Mouse (Mus musculus): Measurements from ENCODE around the gene Sumo3.
A peak's percentile ranks its signal among the peaks of the same experiment; 100 is the strongest.

Sumo3 gene

GRCm38 (mm10) chr10:77623639-77624400 is 17.9 kb downstream of the Sumo3 start:
- DNase-seq (ENCODE audit: low read depth in 1 of 2, low spot score in 2 of 2) = no peak

DNA sequence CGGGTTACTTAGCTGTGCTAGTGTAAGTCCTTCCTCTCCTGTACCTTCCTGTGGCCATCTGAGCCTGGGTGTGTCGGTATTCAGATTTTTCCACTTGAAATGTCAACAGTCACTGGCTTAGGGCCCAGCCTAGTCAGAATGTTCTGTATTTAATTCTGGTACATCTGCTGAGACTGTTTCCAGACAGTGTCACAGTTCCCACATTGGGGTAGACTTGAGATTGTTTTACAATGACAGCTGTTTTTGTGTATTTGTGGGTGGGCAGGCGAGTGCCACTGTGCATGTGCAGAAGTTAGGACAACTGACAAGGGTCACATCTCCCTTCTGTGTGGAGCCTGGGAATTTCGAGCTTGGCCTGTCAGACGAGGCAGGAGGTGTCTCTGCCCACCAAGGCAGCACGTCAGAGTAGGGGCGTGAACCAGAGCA is 18.7 kb downstream of the Sumo3 start:
- no peak for DNase-seq (ENCODE audit: low read depth in 1 of 2, low spot score in 2 of 2)

GRCm38 (mm10) chr10:77626036-77626435 is 20.1 kb downstream of the Sumo3 start:
- DNase-seq (ENCODE audit: low read depth in 1 of 2, low spot score in 2 of 2) = no peak

DNA sequence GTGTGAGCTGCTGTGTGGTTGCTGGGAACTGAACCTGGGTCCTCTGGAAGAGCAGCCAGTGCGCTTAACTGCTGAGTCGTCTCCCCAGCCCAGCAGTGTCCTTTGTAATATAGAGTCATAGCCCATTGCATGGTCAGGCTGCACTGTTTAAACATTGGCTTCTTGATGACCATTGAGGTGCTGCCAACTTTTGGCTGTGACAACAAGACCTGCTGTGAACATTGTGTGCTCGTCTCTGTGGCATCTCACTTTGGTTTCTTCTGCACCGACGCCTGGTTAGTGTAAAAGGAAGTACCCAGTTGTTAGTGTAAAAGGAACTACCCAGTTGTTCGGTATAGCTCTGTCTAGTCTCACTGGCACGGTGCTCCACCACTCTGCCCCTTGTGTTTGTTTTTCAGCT is 20.7 kb downstream of the Sumo3 start:
- no peak for DNase-seq (ENCODE audit: low read depth in 1 of 2, low spot score in 2 of 2)

GRCm38 (mm10) chr10:77627497-77627896 is 21.6 kb downstream of the Sumo3 start:
- peak; percentile 34 to 62 for DNase-seq (ENCODE audit: low read depth in 1 of 2, low spot score in 2 of 2)

GRCm38 (mm10) chr10:77629163-77629562 is 23.3 kb downstream of the Sumo3 start:
- DNase-seq (ENCODE audit: low read depth in 1 of 2, low spot score in 2 of 2) = no peak

DNA sequence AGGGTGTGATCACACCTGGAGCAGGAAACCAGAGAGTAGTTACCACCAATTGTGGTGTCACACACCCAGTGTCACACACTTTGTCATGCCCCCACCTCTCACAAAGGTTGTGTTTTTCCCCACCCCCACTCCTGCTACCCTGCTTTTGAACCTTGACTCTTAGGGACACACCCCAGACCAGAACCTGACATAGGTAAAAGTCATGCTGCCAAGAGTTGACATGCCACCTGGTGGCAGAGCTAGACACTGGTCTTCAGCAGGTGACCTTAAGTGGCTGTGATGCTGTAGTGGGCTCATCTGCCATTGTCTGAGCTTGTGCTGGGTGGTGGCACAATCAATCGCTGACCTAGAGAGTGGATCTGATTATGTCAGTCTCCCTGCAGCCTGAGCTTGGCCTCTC is 24.1 kb downstream of the Sumo3 start:
- DNase-seq (ENCODE audit: low read depth in 1 of 2, low spot score in 2 of 2) = no peak

DNA sequence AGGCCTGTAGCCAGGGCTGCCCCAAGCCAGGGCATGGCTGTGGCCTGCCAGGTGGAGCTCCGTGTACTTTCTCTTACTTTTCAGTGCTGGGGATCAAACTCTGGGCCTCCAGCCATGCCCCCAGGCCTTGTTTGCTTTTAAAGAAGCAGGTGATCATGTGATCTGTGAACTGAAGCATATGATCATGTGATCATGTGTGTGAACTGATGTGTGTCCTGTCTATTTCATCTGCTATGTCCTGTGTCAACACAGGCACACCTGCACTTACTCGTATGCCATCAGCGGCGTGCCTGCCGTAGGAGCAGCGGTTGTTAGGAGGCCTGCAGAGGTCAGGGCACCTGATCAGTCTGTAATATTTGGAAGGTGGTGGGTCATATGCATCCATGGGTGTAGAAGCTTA is 28.1 kb downstream of the Sumo3 start:
- DNase-seq (ENCODE audit: low read depth in 1 of 2, low spot score in 2 of 2) = no peak

GRCm38 (mm10) chr10:77634452-77635231 is 28.7 kb downstream of the Sumo3 start:
- DNase-seq (ENCODE audit: low read depth in 1 of 2, low spot score in 2 of 2) = no peak

- no peak for DNase-seq (ENCODE audit: low read depth in 1 of 2, low spot score in 2 of 2)
These were observed 30.5 kb downstream of the Sumo3 start for GRCm38 (mm10) chr10:77636234-77636922.

- DNase-seq (ENCODE audit: low read depth in 1 of 2, low spot score in 2 of 2) = no peak
These were observed 33.1 kb downstream of the Sumo3 start for GRCm38 (mm10) chr10:77638956-77639355.

GRCm38 (mm10) chr10:77643160-77643559 is 37.3 kb downstream of the Sumo3 start:
- DNase-seq (ENCODE audit: low read depth in 1 of 2, low spot score in 2 of 2) = no peak

DNA sequence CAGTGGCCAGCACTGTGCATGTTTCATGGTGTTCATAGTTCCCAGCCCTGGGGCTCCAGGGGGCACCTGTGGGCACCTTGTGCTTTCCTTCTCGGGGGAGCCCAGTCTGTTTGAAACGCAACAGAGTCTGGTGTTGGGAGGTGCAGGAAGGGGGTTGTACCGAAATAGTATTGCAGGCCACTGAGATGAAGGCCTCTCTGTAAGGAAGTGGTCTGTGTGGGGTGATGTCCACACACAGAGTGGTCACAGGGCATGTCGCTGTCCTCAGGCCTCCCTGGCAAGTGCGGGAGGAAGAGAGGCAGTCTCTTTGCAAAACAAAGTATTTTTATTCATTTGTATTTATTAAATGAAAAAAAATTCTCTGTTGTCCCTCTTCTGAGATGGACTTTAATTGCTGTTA is 39.7 kb downstream of the Sumo3 start:
- DNase-seq (ENCODE audit: low read depth in 1 of 2, low spot score in 2 of 2) = no peak

GRCm38 (mm10) chr10:77647461-77647860 is 41.6 kb downstream of the Sumo3 start:
- no peak for DNase-seq (ENCODE audit: low read depth in 1 of 2, low spot score in 2 of 2)

- DNase-seq (ENCODE audit: low read depth in 1 of 2, low spot score in 2 of 2) = no peak
These were observed 42.0 kb downstream of the Sumo3 start for GRCm38 (mm10) chr10:77647901-77648300.

DNA sequence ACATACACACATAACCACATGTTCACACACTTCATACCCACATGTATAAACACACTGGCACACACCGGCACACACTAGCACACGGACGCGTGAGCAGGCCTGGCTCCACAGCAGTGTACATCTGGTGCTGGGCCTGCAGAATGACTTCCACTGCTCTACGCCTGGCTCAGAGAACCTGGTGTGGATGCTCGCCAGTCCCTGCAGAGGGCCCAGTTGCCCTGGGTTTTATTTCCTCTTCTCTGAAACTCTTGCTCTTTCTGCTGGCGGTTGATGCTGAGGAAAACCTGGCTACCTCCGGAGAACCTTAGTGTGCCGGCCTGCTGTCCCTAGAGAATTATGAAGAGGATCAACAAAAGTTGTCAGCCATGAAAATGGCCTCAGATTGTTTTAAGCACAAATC is 46.1 kb downstream of the Sumo3 start:
- no peak for DNase-seq (ENCODE audit: low read depth in 1 of 2, low spot score in 2 of 2)

DNA sequence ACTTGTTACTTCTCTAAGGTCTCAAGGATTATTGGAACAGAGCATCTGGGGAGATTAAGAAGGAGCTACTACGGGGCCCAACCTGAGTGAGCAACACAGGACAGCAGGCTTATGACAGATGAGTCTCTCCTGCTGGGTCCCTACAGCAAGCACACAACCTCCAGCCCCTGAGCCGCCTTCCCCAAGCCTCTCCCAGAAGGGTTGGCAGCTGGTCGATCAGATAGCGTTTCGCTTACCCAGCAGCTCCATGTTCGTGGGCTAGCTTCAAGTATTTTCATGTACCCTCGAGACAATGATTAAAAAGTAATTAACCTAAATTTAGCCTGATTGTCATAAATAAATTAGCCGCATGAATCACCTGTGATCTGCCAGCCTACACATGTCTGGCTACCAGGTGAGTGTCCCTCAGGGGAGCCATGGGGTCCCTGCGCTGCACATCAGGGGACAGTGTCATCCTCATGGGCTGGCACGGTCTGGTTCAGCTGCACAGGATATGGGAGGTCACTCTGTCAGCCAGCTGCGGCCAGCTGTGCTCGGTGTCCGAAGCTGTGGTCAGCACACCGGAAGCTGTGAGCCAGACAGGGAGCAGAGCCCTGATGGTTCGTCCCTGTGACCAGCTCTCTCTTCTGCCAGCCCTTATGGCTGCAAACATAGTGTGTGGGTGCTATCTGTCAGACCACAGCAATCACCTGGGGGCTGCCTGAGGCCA is 52.5 kb downstream of the Sumo3 start:
- no peak for DNase-seq (ENCODE audit: low read depth in 1 of 2, low spot score in 2 of 2)

GRCm38 (mm10) chr10:77663949-77664665 is 58.2 kb downstream of the Sumo3 start:
- no peak for DNase-seq (ENCODE audit: low read depth in 1 of 2, low spot score in 2 of 2)

- no peak for DNase-seq (ENCODE audit: low read depth in 1 of 2, low spot score in 2 of 2)
These were observed 60.4 kb downstream of the Sumo3 start for GRCm38 (mm10) chr10:77666342-77666741.

- DNase-seq (ENCODE audit: low read depth in 1 of 2, low spot score in 2 of 2) = no peak
These were observed 61.5 kb downstream of the Sumo3 start for GRCm38 (mm10) chr10:77667402-77667801.
